Mouse (Mus musculus): ENCODE data around the gene Olfr1023.

Olfr1023 gene

DNA sequence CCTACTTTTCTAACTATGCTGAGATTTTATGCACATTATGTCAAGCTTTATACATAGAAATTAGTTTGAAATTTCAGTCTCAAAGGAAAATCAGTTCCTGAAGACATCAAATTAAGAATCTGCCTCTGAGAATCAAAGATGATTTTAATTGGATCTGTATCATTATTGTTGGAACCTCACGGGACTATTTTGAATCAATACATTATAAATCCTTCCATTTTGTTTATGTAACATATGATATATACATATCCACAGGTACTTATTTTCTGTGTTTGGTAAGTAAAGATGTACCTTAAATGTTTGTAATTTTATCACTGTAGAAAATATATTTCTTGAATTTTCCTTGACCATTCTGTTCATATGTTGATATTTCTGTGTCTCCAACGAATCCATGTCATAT is at the start of gene Olfr1023:
Gene Olfr1023, plus strand, starts transcription at position 301 of the 400 bp plus-strand sequence.
- no peak for DNase-seq

DNA sequence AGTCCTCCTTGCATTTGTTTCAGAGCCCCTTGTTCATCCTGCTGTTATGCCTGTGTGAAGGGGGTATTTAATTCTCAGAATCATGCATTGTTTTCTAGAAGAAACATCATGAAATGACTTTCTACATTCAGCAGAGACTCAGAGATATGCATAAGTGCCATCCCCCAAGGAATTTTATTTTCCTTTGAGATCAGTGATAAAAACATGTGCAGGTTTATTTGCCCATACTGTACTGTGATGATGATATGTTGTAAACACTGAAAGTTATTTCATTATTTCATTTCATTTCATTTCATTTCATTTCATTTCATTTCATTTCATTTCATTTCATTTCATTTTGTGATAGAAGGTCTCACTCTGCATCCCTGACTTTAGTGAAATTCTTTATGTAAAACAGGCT is 40.1 kb upstream of the Olfr1023 start, which contains the start of gene Olfr1019:
Gene Olfr1019, minus strand, starts transcription at position 101 of the 400 bp plus-strand sequence.
- no peak for DNase-seq

DNA sequence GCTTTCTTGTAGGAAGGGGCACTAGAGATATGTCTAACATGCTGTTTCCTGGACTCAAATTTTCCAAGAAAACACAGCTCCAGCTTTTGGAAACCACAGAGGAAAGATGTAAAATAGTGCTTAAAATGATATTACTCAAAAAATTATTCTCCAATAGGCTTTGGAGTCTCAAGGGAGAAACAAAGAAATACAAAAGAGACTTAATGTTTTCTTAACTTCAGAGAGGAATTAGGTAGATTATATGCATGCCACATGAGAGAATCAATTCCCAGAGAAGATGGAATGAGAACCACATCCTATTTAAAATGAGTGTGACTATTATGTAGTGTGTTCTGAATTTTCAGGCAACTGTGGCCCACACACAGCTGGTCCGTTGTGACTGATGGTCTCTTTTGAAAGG is 38.7 kb upstream of the Olfr1023 start, which contains the start of gene Olfr1020:
Gene Olfr1020, plus strand, starts transcription at position 301 of the 400 bp plus-strand sequence.
- DNase-seq = no peak

GRCm38 (mm10) chr2:85868294-85868693 is 17.1 kb upstream of the Olfr1023 start, which contains the start of gene Olfr1022:
Olfr1022 (plus strand) TSS chr2:85868594.
- DNase-seq = no peak

DNA sequence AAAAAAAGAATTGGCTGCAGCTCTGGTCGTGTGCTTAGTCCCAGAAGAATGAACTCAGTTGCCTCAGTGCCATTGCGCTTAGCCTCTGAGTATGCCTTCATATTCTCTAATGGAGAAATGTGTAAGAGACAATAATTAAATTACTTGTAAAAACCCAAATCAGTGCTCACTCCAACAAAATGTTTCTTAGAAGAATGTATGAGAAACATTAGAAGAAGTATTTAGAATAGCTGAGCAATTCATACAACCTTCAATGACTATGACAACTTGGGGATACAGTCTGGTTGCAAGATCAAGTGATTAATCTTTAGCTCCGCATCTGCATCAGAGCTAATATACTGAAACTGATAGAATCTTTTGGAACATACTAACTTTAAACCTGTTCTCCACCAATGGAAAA is 19.5 kb downstream of the Olfr1023 start, which contains the start of gene Olfr1024:
Gene Olfr1024, minus strand, starts transcription at position 101 of the 400 bp plus-strand sequence.
- DNase-seq = no peak

DNA sequence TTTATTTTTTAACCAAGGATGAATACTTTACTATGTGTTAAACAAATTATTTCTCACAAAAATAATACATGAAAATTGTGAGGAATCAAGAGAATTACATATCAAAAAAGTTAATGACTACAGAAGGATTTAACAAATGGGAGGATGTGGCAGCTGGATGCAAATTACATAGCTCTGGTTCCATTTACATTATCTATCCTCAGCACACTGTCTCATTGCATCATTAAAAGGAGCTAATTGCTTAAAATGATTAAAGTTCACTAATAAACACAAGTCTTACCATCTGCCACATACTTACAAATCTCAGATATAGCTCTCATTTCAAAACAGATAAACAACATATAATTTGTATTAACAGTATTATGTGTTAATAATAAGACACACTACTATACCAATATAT is 27.8 kb downstream of the Olfr1023 start:
- DNase-seq = no peak

DNA sequence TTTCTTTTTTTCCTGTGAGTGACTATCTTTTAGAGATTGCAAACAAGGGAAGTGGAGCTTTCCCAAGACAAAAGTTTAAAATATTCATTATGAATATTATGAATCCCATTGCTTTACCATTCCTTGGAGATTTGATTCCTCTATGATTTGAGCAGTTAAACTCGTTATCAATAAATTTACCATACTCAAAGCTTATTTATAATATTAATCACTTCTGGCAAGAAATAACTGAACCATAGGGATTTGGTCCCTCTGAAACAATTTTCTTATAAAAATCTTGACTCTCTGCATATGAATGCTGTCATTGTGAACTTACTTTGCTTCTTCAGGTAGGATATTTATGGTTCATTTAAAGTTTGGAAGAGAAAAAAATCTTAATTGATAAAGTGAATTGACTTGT is 29.5 kb downstream of the Olfr1023 start, which contains the start of gene Olfr1025-ps1:
Gene Olfr1025-ps1, plus strand, starts transcription at position 301 of the 400 bp plus-strand sequence.
- DNase-seq = no peak

DNA sequence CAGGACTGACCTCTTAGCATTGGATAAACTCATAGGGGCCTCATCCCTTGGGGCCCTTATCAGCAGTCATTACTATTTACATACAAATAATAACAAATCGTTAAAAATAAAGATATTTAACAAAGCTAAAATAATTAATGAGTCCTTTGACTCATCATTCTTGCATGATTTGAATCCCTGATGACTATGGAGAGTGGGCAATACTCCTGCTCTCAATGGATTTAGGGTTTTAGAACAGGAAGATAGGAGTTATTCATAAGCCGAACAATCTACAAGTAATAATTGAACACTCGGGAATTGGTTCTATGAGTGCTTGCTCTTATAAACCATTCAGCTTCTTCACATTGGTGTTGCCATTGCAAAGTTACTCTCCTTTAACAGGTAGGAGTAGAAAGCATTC is 35.8 kb downstream of the Olfr1023 start, which contains the start of gene Olfr1026:
Gene Olfr1026, plus strand, starts transcription at position 301 of the 400 bp plus-strand sequence.
- DNase-seq = no peak

All from right cerebral cortex, postnatal 4 days (tissue).